Mouse (Mus musculus): ENCODE measurements around the gene Actg1.

The Actg1 gene

DNA sequence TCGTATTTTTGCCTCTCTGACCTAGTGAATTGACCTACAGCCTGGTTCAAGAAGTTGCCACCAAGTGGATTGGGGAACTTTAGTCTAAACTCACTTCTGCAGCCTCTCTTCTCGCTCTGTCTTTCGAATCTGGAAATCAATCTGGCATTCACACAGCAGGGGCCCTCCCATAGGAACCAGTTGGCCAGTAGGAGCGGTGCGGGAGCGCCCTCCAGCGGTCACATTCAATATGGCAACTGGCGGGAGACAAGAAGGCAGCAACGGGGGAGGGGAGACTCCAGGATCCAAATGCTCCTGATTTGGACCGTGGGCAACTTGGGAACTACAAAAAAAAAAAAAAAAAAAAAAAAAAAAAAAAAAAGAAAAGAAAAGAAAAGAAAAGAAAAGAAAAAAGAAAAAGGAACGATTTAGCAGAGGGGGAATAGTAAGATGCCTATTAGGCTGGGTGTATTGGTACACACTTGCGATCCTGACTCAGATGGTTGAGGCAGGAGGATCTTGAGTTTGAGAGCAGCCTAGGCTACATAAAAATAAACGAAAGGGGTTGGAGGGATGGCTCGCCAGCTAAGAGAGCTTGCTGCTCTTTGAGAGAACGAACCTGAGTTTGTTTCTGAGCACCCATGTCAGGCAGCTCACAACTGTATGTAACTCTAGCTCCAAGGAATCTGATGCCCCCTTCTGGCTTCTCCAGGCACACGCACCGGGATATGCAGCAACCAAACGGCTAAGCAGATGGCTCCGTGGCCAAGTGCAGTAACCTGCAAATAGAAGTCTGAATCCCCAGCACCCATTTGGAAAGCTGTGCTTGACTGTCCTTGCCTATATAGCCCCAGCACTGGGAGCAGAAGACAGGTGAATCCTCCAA is 40.5 kb downstream of the Actg1 start:
- DNase-seq: peak; percentile 93 to 95

DNA sequence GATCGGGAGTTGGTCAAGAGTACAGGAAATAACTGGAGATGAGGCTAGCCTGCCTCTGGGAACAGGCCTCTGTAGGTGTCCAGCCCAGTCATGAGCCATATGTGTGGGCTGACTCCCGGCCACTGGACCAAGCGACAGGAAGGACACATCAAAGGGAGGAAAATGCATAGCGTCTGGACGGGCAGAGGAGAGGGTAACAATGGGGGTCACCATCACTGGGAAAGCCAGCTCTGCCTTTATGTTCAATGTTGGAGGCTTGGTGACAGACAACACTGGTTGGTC is 41.3 kb downstream of the Actg1 start:
- DNase-seq: no peak

- DNase-seq: no peak
These were observed 41.8 kb downstream of the Actg1 start for GRCm38 (mm10) chr11:120306366-120307131.

DNA sequence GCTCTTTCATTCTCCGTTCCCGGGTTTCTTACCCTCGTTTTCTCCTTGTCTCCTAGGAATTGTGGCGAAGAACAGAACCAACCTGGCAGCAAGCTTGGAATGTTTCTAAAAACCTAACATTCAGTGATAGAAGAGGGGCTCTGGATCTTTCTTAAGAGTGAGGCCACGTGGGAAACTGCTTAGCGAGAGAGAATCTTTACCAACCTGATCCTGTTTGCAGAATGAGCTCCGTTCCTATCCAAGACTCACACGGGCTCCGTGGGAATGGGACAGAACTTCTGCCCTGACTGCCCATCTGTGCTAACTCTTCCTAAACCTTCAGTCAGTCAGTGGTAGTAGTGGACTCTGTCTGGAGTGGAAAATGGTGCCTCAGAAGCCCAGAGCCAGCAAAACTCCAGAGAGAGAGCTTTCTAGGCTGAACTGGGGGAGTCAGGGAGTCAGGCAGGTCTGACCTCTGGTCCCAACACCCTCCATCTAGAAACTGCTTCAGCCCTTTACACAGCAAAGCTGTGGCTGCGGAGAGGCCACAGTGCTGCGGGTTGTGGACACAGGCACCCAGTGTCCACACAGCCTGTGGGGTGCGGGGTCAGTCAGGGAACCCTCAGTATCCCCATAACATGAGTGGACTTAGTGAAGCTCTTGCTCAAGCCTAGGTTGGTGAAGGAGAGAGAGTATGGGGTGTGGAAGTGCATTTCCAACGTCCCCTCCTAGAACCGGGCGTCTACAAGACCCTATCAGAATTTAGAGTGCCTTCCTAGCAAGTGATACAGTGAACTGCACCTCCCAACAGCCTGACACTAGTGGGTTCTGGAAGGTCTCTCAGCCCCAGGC is 42.6 kb downstream of the Actg1 start:
- DNase-seq: no peak

GRCm38 (mm10) chr11:120304886-120305534 is 43.3 kb downstream of the Actg1 start:
- DNase-seq: peak; percentile 86 to 90

- DNase-seq: no peak
These were observed 44.0 kb downstream of the Actg1 start for GRCm38 (mm10) chr11:120304350-120304694.

- DNase-seq: no peak
These were observed 44.6 kb downstream of the Actg1 start for GRCm38 (mm10) chr11:120303559-120304349.

- DNase-seq: no peak
These were observed 45.2 kb downstream of the Actg1 start for GRCm38 (mm10) chr11:120303119-120303518.

- no peak for DNase-seq
These were observed 48.9 kb downstream of the Actg1 start for GRCm38 (mm10) chr11:120299484-120299883.

GRCm38 (mm10) chr11:120298441-120299141 is 49.8 kb downstream of the Actg1 start:
- no peak for DNase-seq

GRCm38 (mm10) chr11:120297767-120298166 is 50.6 kb downstream of the Actg1 start:
- DNase-seq: no peak

DNA sequence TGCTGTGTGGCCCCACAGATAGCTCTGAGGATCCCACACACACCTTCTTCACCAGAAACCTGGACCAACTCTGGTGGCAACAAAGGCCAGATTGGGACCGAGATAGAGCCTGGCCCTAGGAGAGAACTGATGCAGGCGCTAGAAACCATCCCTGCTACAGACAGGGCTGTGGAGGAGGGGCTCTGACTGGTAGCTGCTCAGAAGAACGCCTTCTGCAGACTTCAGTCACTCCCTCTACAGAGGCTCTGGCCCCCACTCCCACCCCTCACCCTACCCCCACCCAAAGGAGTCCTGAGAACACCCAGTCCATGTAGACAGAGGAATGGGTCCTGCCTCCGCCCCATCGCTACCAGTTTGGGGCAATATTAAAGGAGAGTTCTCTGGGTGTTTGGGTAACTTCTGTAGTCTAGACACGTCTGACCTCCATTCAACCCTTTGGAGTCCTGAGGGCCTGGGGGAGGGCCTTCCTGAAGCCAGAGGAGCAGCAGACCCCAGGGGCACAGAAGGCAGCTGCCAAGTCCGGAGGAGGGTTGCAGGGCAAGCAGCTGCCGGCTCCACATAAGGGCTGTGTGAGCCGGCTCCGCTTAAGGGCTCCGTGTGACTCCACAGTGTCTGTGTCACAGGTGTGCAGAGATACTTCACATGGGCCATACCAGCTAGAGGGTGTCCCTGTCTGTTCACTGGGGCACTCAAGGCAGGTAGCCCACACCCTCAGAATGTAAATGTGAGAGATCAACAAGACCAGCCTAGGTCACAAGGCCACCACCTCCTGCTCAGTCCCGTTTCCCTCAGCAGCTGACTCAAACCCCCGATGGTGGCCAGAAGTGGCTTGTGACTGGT is 51.8 kb downstream of the Actg1 start:
- no peak for DNase-seq

All from lung, adult 18-20 months (tissue).